Mouse (Mus musculus): ENCODE data around the gene Synpo2. TPM values are rescaled to one million over a fixed set of nuclear protein-coding genes. Genes with fewer than 3 reads are reported as not detected.
A peak's percentile ranks its signal among the peaks of the same experiment; 100 is the strongest.

Synpo2 gene
- total and polyA plus RNA-seq, 2 experiments from 2014 or later, result 1.6 to 2.5 TPM

DNA sequence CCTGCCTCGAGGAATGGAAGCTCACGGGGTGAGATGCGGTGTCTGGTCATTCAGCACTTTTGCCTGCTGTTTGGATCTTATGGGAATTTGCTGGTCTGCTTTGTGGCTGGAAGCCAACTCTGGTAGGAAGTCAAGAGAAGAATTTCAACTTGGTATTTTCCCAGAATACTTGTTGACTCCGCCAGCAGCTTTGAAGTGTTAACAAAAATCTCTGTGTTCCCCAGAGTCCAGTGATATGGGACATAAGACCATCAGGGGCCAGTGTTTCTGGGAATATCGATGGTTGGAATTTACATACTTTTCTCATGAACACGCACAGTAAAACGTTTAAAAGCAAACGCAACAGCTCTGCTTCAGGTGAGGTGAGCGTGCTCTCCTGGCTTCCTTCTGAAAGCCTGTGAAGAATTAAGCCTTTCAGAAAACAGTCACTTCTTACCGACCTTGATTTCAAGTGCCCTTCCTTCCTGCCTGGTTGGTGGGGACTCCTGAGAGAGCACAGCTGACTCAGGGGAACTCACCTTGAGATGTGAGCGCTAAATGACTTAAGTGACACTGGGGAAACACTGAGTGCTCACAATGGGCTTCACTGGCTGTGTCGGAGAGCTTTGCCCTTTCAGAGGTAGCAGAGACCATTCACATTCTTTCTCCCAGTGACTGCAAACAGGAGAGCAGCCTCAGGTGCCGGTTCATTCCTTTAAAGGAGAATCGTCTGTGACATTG, 128.0 kb downstream of the Synpo2 start:
- H3K27me3 ChIP-seq (ENCODE audit: insufficient read depth, low read length), result no peaks in the 10 kb centered on the region
- 73% methylated on average over 14 of the region's 14 CpGs for WGBS
- no peaks in the 10 kb centered on the region for H3K9me3 ChIP-seq (ENCODE audit: low read length)
- no peak overlapping the region for H3K9ac ChIP-seq
- H3K4me1 ChIP-seq (ENCODE audit: insufficient read depth), result no peaks in the 10 kb centered on the region
- no peak for DNase-seq
- H3K4me3 ChIP-seq (ENCODE audit: low read depth, low read length), result no peak overlapping the region
- no peaks in the 10 kb centered on the region for H3K36me3 ChIP-seq (ENCODE audit: insufficient read depth)
- H3K4me2 ChIP-seq (ENCODE audit: low read depth), result no peak overlapping the region
- TF ChIP-seq CTCF (IDR thresholded peaks at IDR 0.05; ENCODE audit: low read depth), result no peak
- no peak for ATAC-seq
- H3K27ac ChIP-seq (ENCODE audit: low read depth, low read length), result no peak overlapping the region

DNA sequence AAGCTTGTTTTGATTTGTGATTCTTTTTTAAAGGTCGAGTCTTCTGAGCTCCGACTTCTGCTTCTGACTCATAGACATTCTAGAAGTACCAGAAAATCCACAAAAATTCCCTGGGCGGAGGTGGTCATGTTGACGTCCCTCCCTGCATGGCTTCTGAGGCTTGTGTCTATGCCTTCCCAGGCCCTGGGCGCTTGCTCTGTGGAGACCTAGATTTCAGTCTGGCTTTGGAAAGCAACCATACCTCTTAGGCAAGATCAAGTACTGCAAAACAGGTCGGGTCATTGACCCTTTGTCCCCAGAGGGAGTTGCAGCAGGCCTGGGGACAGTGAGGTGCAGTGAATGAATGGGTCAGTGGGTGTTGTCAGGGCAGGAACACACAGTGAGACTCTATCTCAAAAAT, 131.6 kb downstream of the Synpo2 start:
- Histone ChIP-seq H3K36me3 (ENCODE audit: insufficient read depth) (no peaks in the 10 kb centered on the region), H3K27me3 (ENCODE audit: insufficient read depth, low read length) (no peaks in the 10 kb centered on the region), H3K27ac (ENCODE audit: low read depth, low read length) (no peak overlapping the region), H3K4me1 (ENCODE audit: insufficient read depth) (no peaks in the 10 kb centered on the region), H3K9me3 (ENCODE audit: low read length) (no peaks in the 10 kb centered on the region), H3K4me3 (ENCODE audit: low read depth, low read length) (no peak overlapping the region), H3K9ac (no peak overlapping the region), H3K4me2 (ENCODE audit: low read depth) (no peak overlapping the region)
- DNase-seq, result no peak
- WGBS, result 85% methylated on average over 6 of the region's 6 CpGs
- ATAC-seq, result no peak
- TF ChIP-seq CTCF (IDR thresholded peaks at IDR 0.05; ENCODE audit: low read depth), result no peak

DNA sequence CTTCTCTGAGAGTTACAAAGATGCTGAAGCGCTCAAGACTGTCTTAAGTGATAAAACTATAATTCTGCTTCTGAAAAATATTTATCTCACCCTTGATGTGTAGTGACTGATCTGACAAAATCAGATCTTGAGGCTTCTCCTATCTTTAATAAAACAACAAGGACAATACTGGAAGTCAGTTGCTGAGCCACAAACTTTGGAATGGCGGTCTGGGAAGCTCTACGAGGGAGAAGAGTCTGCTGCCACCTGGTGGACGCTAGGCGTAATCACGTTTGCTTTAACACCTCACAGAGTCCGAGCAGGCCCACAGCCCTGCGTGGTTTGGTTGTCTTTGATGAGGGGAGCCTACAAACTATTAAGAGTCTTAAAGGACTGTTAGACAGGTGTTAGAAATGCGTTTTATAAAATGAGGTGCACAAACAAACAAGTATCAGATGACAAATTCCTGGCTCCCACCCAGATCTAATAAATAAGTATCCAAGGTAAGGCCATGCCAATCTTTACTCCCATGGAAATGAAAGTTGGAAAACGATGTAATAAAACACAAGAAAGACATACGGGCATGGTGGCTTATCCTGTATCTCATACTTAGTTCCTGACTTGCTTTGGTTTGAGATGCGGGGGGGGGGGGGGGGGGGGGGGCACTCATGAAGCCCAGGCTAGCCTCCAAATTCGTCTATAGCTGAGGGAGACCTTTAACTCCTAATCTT, 132.6 kb downstream of the Synpo2 start:
- WGBS, result 32% methylated on average over 13 of the region's 13 CpGs
- no peaks in the 10 kb centered on the region for H3K27me3 ChIP-seq (ENCODE audit: insufficient read depth, low read length)
- DNase-seq (peak; percentile 89), ATAC-seq (peak; percentile 84)
- no peak overlapping the region for H3K27ac ChIP-seq (ENCODE audit: low read depth, low read length)
- H3K4me1 ChIP-seq (ENCODE audit: insufficient read depth), result no peaks in the 10 kb centered on the region
- H3K4me2 ChIP-seq (ENCODE audit: low read depth), result no peak overlapping the region
- TF ChIP-seq CTCF (IDR thresholded peaks at IDR 0.05; ENCODE audit: low read depth), result peak; percentile 96
- H3K9ac ChIP-seq, result no peak overlapping the region
- H3K9me3 ChIP-seq (ENCODE audit: low read length), result no peaks in the 10 kb centered on the region
- no peak overlapping the region for H3K4me3 ChIP-seq (ENCODE audit: low read depth, low read length)
- no peaks in the 10 kb centered on the region for H3K36me3 ChIP-seq (ENCODE audit: insufficient read depth)

DNA sequence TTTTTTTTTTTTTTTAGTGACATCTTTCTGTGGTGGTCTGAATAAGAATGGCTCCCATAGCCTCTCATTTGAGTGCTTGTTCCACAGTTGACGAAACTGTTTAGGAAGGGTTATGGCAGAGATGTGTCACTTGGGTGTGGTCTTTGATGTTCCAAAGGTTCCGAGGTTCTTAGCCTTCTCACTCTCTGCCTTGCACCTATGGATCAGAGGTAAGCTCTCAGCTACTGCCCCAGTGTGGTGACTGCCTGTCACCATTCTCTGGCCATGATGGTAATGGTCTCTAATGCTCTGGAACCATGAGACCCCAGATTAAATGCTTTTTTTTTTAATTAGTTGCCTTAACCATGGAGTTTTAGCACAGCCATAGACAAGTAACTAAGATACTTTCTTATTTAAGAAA, 134.2 kb downstream of the Synpo2 start:
- no peaks in the 10 kb centered on the region for H3K9me3 ChIP-seq (ENCODE audit: low read length)
- no peaks in the 10 kb centered on the region for H3K36me3 ChIP-seq (ENCODE audit: insufficient read depth)
- no peak overlapping the region for H3K4me2 ChIP-seq (ENCODE audit: low read depth)
- no peaks in the 10 kb centered on the region for H3K27me3 ChIP-seq (ENCODE audit: insufficient read depth, low read length)
- no peak overlapping the region for H3K27ac ChIP-seq (ENCODE audit: low read depth, low read length)
- ATAC-seq (no peak), DNase-seq (no peak)
- 90% methylated on average over 2 of the region's 2 CpGs for WGBS
- TF ChIP-seq CTCF (IDR thresholded peaks at IDR 0.05; ENCODE audit: low read depth), result no peak
- no peak overlapping the region for H3K9ac ChIP-seq
- no peaks in the 10 kb centered on the region for H3K4me1 ChIP-seq (ENCODE audit: insufficient read depth)
- no peak overlapping the region for H3K4me3 ChIP-seq (ENCODE audit: low read depth, low read length)

DNA sequence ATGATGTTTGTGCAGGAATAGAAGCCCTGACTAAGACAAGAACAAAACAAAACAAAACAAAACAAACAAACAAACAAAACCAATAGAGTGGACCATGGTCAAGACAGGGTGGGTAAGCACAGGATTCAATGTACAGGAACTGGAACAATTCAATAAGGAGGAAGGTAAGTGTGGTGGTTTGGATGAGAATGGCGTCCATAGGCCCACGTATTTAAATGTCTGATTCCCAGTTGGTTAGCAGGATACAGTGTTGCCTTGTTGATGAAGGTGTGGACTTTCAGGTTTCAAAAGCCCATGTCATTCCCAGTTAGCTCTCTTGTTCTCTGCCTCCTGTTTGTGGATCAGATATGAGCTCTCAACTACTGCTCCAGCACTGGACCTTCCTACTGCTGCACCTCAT, 140.8 kb downstream of the Synpo2 start:
- Histone ChIP-seq H3K4me3 (ENCODE audit: low read depth, low read length) (no peak overlapping the region), H3K9ac (no peak overlapping the region), H3K4me1 (ENCODE audit: insufficient read depth) (peaks cover 14% of the 10 kb centered on the region), H3K9me3 (ENCODE audit: low read length) (no peaks in the 10 kb centered on the region), H3K36me3 (ENCODE audit: insufficient read depth) (no peaks in the 10 kb centered on the region), H3K27ac (ENCODE audit: low read depth, low read length) (no peak overlapping the region), H3K27me3 (ENCODE audit: insufficient read depth, low read length) (no peaks in the 10 kb centered on the region), H3K4me2 (ENCODE audit: low read depth) (no peak overlapping the region)
- no peak for ATAC-seq
- no peak for TF ChIP-seq CTCF (IDR thresholded peaks at IDR 0.05; ENCODE audit: low read depth)
- 88% methylated on average over 2 of the region's 2 CpGs for WGBS
- no peak for DNase-seq

DNA sequence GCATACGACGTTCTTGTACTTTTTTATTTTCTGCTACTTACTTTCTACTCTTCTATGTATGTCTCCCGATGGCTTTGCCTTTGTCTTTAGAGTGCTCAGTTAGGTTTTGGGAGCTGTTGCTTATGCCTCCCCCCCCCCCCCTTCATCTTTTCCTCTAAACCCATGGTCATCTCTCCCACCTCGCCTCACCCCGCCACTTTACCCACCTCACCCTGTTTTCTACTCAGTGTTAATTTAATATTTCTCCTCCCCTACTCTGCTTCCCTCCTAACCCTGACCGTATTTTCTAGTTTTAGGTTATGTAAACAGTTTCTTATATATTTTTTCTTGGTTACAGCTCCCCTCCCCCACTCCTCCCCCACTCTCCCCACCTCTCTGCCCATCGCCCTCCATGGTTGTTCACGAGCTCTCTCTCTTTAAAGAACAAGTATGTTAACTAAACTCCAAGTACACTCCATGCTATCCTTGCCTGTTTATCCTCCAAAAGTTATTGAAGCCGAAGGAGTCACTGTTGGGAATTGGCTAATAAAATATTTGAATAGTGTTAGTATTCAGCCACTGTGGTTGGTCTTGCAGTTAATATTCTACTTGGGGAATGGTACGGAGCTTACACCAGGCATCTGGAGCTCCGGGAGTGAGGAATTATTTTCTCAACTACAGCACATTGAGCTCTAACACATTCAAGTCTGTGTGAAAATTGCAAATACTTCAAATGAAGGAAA, 142.1 kb downstream of the Synpo2 start:
- ATAC-seq (no peak), DNase-seq (no peak)
- no peak overlapping the region for H3K4me3 ChIP-seq (ENCODE audit: low read depth, low read length)
- H3K9me3 ChIP-seq (ENCODE audit: low read length), result no peaks in the 10 kb centered on the region
- H3K36me3 ChIP-seq (ENCODE audit: insufficient read depth), result no peaks in the 10 kb centered on the region
- H3K9ac ChIP-seq, result no peak overlapping the region
- H3K4me1 ChIP-seq (ENCODE audit: insufficient read depth), result peaks cover 14% of the 10 kb centered on the region
- WGBS, result 70% methylated on average over 11 of the region's 11 CpGs
- peak overlapping the region; percentile 81 for H3K27ac ChIP-seq (ENCODE audit: low read depth, low read length)
- H3K4me2 ChIP-seq (ENCODE audit: low read depth), result peak overlapping the region; percentile 8; the same call in 1 of the 2 replicates
- no peak for TF ChIP-seq CTCF (IDR thresholded peaks at IDR 0.05; ENCODE audit: low read depth)
- H3K27me3 ChIP-seq (ENCODE audit: insufficient read depth, low read length), result no peaks in the 10 kb centered on the region
